Mouse (Mus musculus): Measurements from ENCODE around the gene Tmprss2.

Tmprss2 gene

DNA sequence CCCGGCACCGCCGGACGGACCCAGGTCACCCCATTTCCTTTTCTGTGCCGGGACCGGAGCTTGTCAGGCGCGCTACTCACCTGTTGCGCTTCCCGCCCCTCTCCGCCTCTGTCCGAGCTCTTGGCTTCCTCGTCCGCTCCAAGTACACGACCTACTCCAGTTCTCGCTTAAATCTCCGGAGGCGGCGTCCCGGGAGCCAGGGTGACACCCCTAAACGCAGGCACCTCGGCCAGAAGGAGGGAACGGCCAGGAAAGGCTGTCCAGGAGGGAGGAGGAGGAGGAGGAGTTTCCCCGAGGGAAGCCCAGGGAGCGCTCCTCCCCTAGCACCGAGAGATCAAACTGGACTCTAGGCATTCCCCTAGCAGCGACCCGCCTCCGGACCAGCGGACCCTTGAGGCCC, at the start of gene Tmprss2:
Tmprss2 (minus strand) TSS at position 257 of the 400 bp plus-strand sequence.
- no peak for DNase-seq

GRCm38 (mm10) chr16:97659225-97659658, 48.2 kb upstream of the Tmprss2 start:
- no peak for DNase-seq

GRCm38 (mm10) chr16:97658481-97658880, 47.5 kb upstream of the Tmprss2 start:
- no peak for DNase-seq

DNA sequence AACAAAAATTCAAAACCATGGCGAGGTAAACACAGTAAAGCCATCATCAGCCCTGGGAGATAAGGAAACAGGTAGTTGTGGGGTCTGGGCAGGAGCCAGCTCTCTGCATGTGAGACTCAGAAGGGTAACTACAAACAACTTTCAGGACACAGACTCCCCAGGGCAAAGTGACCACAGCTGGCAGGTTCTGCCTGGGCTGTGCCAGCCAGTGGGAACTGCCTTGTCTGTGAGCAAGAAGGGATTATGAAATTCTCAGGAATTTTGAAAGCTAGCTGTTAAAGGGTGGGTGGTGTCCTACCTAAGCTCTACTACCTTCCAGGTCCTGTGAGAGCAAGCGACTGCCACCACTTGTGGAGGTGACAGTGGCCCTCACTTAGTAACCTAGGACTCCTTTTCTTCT, 44.8 kb upstream of the Tmprss2 start:
- DNase-seq: no peak

DNA sequence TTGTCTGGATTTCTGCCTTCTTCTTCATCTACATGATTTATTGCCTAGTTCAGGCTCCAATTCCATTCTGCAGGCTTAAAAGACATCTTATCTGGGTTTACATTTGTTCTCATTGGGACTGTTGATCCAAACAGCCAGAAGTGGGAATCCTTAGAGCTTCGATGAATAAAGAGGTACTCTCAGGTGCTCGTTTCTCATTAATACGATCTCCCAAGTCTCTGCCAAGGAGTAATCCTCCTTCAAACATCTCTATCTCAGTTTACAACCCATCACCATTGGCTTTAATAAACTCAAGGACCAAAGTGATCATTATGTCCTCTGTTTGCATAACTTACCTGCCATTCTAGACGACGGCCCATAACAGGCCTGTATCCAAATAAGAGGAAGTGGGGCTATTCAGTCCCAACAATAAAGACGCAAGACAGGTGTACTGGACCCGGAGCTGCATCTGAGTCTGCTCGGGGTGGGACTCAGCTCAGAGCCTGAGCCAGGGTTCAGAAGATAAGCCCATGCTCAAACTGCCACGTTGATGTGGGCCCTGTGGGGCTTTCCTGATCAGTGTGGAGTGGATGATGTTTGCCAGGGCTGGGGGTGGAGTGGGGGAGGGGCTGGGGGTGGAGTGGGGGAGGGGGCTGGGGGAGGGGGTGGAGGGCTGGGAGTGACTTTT, 38.7 kb upstream of the Tmprss2 start:
- DNase-seq: no peak

- DNase-seq: no peak
These were observed 33.7 kb upstream of the Tmprss2 start for GRCm38 (mm10) chr16:97644681-97645080.

GRCm38 (mm10) chr16:97639630-97640029, 28.6 kb upstream of the Tmprss2 start:
- no peak for DNase-seq

DNA sequence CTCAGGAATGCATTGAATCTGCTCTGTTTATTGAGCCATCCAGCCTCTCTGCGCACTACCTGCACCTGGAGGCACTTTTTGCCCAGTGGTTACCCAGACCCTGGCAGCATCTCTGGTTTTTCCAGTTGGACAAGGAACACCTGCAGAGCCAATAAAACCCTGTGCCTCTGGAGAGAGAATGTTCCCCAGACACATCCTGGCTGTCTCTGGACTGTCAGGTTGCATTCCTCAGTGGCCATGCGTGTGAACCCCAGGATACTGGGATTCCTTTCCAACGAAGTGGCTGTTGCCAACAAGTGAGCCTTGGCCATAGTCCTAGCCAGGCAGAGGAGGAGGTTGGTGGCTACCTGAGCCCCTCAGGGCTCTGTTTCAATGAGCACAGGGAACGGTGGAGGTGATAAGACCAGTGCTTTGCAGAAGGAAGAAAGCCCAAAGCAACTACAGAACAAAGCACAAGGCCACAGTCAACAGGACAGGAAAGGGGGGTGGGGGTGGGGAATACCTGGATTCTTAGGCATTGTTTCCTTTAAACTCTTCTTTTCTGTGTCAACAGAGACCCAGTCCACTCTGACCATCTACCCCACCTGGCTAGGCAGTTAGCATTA, 22.0 kb upstream of the Tmprss2 start:
- DNase-seq: no peak

GRCm38 (mm10) chr16:97623166-97623565, 12.2 kb upstream of the Tmprss2 start:
- DNase-seq: no peak

- no peak for DNase-seq
These were observed 11.4 kb upstream of the Tmprss2 start for GRCm38 (mm10) chr16:97622383-97622889.

DNA sequence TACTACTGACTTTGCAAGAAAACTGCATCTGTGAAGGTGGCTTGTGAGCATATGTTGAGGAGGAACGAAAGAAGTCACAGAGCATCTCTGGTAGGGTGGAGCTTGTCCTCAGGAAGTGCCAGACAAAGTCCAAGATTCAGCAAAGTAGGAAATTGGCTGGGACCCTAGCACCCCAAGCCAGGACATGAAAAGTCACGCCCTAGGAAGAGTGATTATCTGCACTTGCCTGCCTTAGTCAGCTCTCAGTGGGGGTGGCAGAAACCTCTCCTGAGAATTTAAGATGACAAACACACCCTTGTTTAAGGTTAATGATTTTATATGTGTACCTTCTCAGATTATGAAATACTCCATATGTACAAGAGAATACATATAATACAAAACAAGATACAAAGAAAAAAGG, 7.3 kb upstream of the Tmprss2 start:
- no peak for DNase-seq

DNA sequence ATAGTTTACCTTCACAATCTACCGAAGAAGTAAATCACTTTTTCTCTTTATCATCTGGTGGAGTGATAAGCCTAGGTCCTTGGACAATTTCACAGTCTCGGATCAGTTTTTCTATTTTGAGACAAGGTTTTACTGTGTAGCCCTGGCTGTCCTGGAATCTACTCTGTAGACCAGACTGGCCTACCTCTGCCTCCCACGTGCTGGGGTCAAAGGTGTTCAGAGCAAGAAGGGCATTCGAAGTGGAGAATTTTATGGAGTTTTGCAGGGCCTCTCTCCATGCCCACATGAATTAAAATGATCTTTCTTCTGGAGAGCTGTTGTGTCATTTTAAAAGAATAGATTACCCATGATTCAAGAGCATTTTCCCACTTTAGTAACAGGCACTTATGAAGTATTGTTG, 1.0 kb upstream of the Tmprss2 start:
- no peak for DNase-seq

DNA sequence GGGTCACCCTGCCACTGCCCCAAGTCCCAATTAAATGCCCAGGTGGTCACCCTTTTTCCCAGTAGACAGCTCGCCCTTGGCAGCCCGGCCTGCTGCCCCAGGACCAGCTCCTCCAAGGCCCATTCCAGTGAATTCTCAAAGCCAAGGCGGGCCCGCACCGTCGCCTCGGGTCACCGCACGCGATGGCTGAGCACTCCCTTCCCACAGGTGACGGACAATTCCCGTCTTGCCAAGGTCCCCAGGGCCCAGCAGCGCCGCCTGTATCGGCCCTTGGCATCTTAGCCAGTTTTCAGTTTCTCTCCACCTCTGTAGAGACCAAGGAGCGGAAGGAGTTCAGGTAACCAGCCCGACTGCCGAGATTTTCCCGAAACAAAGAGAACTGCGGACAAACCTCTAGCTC, 749 bp downstream of the Tmprss2 start:
- DNase-seq: no peak

DNA sequence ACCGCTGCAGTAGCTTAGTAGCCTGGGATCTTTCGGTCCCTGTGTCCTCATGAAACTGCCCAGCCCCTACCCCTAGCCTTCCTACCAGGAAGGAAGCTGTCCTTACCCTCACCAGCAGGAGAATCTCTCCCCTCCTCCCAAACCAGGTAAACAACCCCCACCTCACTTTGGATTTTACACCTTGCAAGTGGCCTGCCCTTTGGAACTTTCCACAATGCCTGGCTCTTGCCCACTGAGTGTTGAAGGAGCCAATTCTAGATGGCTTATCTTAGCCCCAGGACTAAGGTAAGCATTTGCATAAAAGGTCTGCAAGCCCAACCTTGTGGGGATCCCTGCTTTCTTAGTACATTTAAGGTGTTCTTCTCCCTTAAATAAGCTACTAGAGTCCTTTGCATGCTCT, 1.3 kb downstream of the Tmprss2 start:
- DNase-seq: no peak

DNA sequence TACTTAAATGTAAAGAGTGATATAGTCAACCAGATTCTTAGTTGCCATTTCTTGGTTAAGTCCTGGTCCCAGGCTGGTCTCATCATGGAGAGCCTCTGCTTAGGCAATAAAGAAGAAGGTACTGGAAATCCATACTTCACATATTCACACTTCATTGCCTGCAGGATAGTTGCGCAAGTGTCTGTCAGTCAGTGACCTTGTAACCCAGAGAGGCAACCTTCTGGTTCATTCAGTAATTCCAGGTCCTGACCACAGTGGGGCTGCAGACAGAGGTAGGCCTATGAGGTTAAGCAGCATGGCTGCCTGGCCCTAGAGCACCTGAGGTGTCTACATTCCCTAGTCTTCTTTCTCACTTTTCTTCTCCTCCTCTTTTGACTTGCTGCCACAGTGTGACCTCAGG, 3.0 kb downstream of the Tmprss2 start:
- DNase-seq: no peak

- no peak for DNase-seq
These were observed 4.2 kb downstream of the Tmprss2 start for GRCm38 (mm10) chr16:97606829-97607228.

DNA sequence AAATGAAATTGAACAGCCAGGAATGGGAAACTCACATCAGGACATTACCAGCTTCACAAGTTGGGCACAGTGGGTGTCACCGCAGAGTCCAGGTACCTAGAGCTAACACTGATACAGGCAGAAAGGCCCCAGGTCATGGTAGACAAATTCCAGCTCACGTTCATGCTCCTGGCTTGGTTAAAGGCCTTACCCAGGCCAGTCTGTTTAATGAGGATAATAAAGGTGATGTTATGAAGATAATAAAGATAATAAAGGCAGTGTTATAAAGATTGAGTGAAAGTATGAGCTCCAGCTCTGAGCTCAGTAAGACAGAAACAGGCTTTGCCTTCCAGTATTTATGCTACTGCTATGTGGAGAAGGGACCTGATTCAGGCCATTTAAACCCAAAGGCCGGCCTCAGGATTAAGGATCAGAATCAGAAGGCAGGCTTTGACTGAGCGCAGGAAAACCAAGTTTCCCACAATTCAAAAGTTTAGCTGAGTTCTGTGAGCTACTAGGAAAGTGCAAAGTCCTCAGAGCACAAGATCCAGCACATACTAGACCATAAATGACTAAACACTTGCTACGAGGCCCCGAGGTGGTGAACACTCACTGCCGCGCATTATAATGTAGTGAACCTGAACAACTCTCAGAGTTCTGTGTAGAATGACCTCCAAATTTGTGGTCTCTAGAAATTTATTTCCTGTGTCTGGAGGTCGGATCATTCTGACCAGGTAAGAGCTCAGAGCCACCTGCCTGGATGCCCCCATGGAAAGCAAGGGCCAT, 4.9 kb downstream of the Tmprss2 start:
- no peak for DNase-seq

DNA sequence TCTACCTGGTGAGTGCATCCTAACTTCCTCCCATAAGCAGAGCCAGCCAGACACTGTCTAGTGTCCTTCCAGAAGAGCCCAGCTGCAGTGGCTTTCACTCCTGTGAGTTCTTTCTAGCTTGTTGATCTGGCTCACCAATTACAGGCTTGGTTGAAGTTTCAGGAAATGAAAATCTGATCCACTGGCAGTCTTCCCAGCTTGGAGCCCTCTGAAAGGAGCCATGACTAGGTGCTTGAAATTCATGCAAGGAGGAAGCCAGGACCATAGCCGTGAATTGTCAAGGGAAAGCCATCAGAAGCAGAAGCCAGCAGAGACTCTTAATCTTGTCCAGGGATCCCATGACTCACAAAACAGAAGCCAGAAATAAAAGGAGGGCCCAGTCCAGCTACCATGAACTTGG, 8.7 kb downstream of the Tmprss2 start:
- peak in 1 of 2 experiments; percentile 4 for DNase-seq

- no peak for DNase-seq
These were observed 10.4 kb downstream of the Tmprss2 start for GRCm38 (mm10) chr16:97600591-97600990.

GRCm38 (mm10) chr16:97598046-97598445, 12.9 kb downstream of the Tmprss2 start:
- DNase-seq: no peak

GRCm38 (mm10) chr16:97593816-97594509, 17.0 kb downstream of the Tmprss2 start:
- DNase-seq: no peak

GRCm38 (mm10) chr16:97593057-97593456, 17.9 kb downstream of the Tmprss2 start:
- peak; percentile 21 to 29 for DNase-seq

DNA sequence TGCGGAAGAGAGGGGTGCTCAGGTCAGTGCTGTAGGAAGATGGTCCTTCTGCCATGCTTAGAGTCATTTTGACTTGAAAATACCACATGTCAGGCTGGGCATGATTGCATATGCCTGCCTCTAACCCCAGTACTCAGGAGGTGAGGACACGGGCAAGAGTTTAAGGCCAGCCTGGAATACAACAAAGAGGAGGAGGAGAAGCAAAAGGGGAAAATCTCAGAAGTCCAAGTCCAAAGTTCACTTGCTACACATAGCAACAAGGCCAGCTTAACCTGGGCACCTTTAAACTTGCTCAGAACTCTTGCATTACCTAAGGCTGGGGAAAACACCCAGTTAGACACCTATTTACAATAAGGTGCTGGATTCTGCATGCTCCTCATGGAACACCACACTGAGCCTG, 19.5 kb downstream of the Tmprss2 start:
- no peak for DNase-seq
